Mouse (Mus musculus) granulocyte monocyte progenitor cell, adult 5-6 weeks (primary cell): ENCODE data around the gene Eif4a2. TPM values are rescaled to one million over a fixed set of nuclear protein-coding genes. Genes with fewer than 3 reads are reported as not detected.
"Not testable (repeated sequence)": the region's sequence is repeated elsewhere in the genome, so short reads cannot be mapped to it uniquely, and the experiment has no call there.

ENCODE experiments used
- ATAC-seq: replicated peaks from 2 replicates; pipeline ENCODE4 v1.8.0; 2016; ENCODE audit warnings: mild to moderate bottlenecking, moderate TSS enrichment, inconsistent platforms; ENCODE audit not compliant: poor library complexity, severe bottlenecking
- total RNA-seq, 2 experiments: library from RNA; stranded (forward) in 1 of 2; stranded (reverse) in 1 of 2; fragments of 200-712, 200-1000 nt in 1 of 2; fragments of >200 nt in 1 of 2; fragmentation: Nextera tagmentation in 1 of 2; gene quantifications; 2 replicates each; pipeline ENCODE4 v1.2.3; 2014 to 2017

The Eif4a2 gene
- total RNA-seq (2014; fragmentation: Nextera tagmentation) (322 and 433 TPM in 2 replicates), total RNA-seq (2017) (678 and 830 TPM in 2 replicates)

GRCm38 (mm10) chr16:23107231-23107942, at the start of gene Eif4a2:
Gene Eif4a2 (plus strand): TSS chr16:23107444.
- peak; percentile 64 for ATAC-seq

- ATAC-seq: not testable (repeated sequence)
Measured at GRCm38 (mm10) chr16:23057668-23058447, 49.4 kb upstream of the Eif4a2 start, which contains the start of gene Kng1. Gene Kng1 (plus strand): TSS chr16:23057865.

GRCm38 (mm10) chr16:23059630-23060029, 47.6 kb upstream of the Eif4a2 start:
- ATAC-seq: not testable (repeated sequence)

- ATAC-seq: not testable (repeated sequence)
Measured at GRCm38 (mm10) chr16:23060781-23061325, 46.4 kb upstream of the Eif4a2 start.

- not testable (repeated sequence) for ATAC-seq
Measured at GRCm38 (mm10) chr16:23077516-23077915, 29.7 kb upstream of the Eif4a2 start.

- peak; percentile 52; the same call in 1 of the 2 replicates for ATAC-seq
Measured at GRCm38 (mm10) chr16:23087159-23087558, 20.1 kb upstream of the Eif4a2 start.

- not testable (repeated sequence) for ATAC-seq
Measured at GRCm38 (mm10) chr16:23087712-23088111, 19.5 kb upstream of the Eif4a2 start.

- not testable (repeated sequence) for ATAC-seq
Measured at GRCm38 (mm10) chr16:23088491-23088890, 18.8 kb upstream of the Eif4a2 start.

- peak; percentile 59 for ATAC-seq
Measured at GRCm38 (mm10) chr16:23091345-23091744, 15.9 kb upstream of the Eif4a2 start.

- ATAC-seq: no peak
Measured at GRCm38 (mm10) chr16:23093321-23093953, 13.8 kb upstream of the Eif4a2 start.

GRCm38 (mm10) chr16:23094136-23094535, 13.1 kb upstream of the Eif4a2 start:
- no peak for ATAC-seq

- not testable (repeated sequence) for ATAC-seq
Measured at GRCm38 (mm10) chr16:23095581-23095980, 11.7 kb upstream of the Eif4a2 start.

- ATAC-seq: not testable (repeated sequence)
Measured at GRCm38 (mm10) chr16:23096886-23097285, 10.4 kb upstream of the Eif4a2 start.

- ATAC-seq: peak; percentile 78
Measured at GRCm38 (mm10) chr16:23097290-23098104, 9.7 kb upstream of the Eif4a2 start.

GRCm38 (mm10) chr16:23098105-23098452, 9.2 kb upstream of the Eif4a2 start:
- ATAC-seq: not testable (repeated sequence)

GRCm38 (mm10) chr16:23099632-23100031, 7.6 kb upstream of the Eif4a2 start:
- no peak for ATAC-seq

- ATAC-seq: no peak
Measured at GRCm38 (mm10) chr16:23100099-23100575, 7.1 kb upstream of the Eif4a2 start.

- no peak for ATAC-seq
Measured at GRCm38 (mm10) chr16:23100613-23101012, 6.6 kb upstream of the Eif4a2 start.

- ATAC-seq: no peak
Measured at GRCm38 (mm10) chr16:23102340-23103037, 4.8 kb upstream of the Eif4a2 start.
